Mouse (Mus musculus): ENCODE results near the gene Fas.

The Fas gene

GRCm38 (mm10) chr19:34284383-34284782, 6.1 kb upstream of the Fas start:
- no peak for DNase-seq (ENCODE audit: low spot score)

DNA sequence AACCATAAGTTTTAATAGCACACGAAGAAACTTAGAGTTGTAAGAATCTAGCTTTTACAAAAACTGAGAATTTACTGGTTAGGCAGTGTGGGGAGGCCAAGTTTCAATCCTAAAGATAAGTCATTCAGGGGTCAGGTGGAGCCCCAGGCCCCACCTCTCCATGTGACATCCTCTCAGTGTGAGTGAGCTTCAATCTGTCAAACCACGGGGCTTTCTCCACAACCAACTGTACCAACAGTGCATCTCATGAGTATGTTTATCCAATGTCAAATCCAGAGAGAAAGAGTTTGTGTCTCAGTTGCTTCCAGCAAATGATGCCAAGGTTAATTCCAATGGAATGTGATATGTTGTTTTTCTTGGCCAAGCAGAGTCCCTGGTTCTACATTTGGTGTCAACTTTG, 5.6 kb upstream of the Fas start:
- no peak for DNase-seq (ENCODE audit: low spot score)

DNA sequence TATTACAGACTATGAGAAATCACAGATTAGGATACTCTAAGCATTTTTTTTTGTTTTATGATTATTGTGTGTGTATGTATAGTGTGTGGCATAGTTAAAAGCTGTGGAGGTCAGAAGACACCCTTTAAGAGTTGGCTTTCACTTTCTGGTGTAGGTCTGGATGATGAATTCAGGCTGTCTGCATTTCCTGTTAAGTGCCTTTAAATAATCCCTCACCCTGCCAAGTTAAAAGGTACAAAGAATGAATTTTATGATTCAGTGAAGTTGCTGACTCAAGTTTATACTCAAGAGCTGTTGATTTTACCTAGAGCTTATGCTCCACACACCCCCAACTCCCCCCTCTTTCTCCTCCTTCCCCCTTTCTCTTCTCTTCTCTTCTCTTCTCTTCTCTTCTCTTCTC, 3.2 kb upstream of the Fas start:
- DNase-seq (ENCODE audit: low spot score): no peak

DNA sequence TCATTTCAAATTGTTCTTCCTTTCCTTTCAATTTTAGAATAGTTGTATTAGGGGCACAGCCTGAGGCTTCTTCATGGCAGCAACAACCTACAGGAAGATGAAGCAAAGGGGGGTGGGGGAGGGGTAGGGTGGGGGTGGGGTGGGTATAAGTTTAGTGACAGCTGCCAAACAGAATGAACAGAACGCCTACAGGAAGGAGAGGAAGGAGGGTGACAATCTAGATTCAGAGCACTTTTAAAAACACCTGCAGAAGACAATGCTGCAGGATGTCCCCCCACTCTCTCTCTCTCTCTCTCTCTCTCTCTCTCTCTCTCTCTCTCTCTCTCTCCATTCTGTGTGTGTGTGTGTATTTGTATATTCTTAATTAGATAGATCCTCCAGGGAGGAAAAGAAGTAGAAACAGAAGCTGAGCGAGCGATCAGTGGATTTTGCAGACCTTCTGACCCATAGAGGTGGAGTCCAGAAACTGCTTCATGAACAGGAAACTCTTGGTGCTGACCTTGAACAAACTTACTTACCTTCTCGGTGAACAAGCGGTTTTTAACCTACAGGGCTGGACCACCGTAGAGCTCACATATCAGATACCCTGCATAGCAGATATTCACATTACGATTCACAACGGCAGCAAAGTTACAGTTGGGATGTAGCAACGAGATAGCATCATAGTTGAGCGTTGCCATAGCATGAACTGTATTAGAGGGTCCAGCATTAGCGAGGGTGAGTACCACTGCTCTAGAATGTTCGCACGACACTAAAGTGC, 2.6 kb upstream of the Fas start:
- DNase-seq (ENCODE audit: low spot score): no peak

DNA sequence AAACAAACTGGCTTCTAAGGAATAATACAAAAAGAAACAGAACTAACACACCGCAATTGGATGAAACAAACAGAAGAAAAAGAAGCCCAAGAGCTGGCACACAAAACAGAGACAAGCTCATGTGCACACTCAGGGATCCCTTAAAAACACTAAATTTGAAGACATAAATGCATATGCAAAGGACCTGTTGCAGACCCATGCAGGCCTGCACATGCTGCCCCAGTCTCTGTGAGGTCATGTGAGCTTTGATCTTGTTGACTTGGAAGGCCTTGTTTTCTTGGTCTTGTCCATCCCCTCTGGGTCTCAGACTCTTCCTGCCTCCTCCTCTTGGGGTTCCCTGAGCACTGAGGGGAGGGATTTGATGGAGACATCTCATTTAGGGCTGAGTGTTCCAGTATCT, 1.8 kb upstream of the Fas start:
- DNase-seq (ENCODE audit: low spot score): no peak

GRCm38 (mm10) chr19:34290872-34291341, 441 bp downstream of the Fas start:
- no peak for DNase-seq (ENCODE audit: low spot score)

DNA sequence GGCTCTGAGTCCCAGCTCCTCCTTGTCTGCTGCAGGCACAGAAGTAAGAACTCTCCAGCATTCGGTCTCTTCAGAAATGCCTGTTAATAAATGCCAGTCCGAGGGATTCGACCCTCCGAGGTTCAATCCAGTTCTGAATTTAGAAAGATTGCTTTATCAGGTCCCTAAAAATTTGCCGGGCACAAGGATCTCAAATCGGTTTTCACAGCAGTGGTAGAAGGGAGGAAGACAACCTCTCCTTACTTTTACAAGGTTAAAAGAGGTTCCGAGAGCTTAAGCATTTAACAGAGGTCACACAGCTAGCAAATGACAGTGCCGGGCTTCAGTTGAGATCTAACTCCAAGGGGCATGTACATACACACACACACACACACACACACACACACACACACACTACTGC, 913 bp downstream of the Fas start:
- no peak for DNase-seq (ENCODE audit: low spot score)

GRCm38 (mm10) chr19:34291956-34292355, 1.5 kb downstream of the Fas start:
- DNase-seq (ENCODE audit: low spot score): no peak

- DNase-seq (ENCODE audit: low spot score): no peak
Measured at GRCm38 (mm10) chr19:34292701-34293100, 2.2 kb downstream of the Fas start.

DNA sequence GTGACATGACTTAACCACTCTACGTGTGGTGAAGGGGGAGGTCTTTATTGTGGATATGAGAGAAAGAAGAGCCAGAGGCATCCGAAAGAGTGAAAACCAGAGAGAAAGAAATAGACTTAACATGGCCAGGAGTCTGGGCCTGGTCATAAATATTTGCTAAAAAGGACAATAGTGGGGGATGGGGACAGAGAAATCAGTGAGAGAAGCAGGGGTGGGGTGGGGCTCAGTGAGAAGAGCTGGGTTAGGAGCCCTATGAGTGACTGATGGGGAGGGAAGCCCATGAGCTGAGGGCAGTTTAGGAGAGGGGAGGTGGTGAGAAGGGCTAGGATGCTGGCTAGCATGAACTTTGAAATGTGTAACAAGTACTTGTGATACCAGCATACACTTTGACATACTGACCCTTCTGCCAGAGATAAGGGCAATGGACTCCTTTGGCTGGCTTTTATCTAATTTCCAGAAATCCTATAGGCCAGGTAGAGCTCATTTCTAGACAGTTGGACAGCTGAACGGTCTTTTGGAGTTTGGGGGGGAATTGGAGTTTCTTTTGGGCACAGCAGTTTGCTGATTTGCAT, 3.0 kb downstream of the Fas start:
- no peak for DNase-seq (ENCODE audit: low spot score)

- no peak for DNase-seq (ENCODE audit: low spot score)
Measured at GRCm38 (mm10) chr19:34295442-34295841, 5.0 kb downstream of the Fas start.

DNA sequence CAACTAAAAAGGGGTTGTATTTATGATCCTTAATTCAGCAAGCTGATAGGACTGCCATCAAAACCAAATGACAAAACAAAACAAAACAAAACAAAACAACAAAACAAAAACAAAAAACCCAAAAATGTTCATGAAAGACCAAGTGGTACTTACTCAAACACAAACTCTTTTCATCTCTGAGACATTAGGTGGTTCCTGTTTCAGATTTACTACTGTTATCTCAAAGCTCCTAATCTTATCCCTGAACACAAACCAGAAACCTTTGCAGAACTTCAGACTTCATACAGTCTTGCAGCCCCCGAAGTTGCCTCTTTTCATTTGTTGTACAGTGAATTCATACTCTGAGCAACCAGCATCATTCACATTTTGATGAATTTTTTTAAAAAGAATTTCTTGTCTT, 8.1 kb downstream of the Fas start:
- no peak for DNase-seq (ENCODE audit: low spot score)

GRCm38 (mm10) chr19:34299229-34299628, 8.8 kb downstream of the Fas start:
- no peak for DNase-seq (ENCODE audit: low spot score)

DNA sequence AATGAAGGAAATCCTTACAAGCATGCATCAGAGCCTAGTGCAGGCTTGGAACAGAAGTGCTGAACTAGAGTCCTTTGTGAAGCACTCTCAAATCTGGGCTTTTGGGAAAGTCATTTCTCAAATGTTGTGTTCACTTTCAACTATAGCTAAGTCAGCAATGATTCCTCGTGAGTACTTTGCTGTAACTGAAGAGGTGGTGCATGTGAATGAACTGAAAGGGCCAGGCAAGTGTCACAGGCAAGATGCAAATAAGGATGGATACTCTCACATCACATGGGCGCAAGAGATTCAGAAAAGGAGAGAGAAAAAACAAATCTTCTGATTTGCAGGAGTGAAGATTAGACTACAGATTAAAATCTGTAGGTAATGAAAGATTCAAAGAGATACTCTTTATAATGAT, 10.0 kb downstream of the Fas start:
- no peak for DNase-seq (ENCODE audit: low spot score)

DNA sequence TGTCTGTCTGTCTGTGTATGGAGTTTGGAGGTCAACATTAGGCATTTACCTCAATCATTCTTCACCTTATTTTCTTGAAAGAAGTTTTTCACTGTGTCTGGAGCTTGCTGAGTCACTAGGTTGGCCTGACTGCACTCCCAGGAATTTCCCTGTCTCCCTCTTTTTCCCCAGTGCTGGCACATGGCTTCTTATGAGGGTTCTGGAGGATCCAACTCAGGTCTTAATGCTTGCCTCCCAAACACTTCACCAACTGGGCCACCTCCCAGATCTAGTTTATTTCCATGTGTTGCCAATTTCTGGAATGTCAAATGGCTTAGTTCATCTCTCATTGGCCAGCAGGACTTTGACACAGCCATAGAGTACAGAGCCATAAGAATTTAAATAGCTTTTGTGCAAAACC, 14.5 kb downstream of the Fas start:
- DNase-seq (ENCODE audit: low spot score): no peak

GRCm38 (mm10) chr19:34306794-34307193, 16.3 kb downstream of the Fas start:
- no peak for DNase-seq (ENCODE audit: low spot score)

DNA sequence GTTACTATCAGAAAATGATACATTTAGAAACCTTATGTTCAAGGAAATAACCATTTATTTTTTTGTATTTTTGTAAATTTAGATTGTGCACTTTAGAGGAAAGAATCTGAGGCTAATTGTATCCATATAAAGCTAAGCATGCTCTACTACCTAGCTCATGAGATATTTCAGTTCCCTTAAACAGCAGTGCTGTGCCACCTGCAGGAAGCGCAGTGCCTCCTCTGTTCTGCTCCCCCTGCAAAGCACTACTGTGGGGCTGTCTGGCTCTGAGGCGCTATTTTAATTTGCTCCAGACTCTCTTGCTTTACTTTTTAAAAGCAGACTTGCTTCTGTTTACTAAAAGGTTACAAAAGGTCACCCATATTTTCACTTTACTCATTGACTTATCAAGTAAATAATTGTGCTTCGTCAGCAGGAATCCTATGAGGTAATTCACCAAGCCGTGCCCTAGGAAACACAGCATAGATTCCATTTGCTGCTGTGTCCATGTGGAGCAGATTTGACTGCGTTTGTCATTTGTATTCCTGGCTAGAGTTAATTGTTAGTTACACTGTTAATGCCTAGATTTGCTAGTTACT, 21.8 kb downstream of the Fas start:
- no peak for DNase-seq (ENCODE audit: low spot score)

DNA sequence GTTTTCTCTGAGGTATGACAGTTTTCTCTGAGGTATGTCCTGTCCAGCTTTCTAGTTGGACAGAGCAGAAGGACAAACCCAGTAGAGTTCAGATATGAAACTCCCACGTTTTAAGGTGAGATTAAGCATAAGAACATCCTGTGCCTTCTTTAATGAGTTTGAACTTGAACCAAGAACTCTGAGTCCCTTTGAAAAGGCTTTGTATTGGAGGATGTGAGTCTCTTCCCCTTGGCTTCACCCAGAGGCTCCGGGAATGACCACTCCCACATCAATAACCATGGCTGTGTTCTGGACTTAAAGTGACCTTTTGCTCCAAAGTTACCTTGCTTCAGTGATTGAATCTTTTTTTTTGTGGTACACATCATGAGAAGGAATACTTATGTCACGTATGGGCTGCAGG, 37.6 kb downstream of the Fas start:
- no peak for DNase-seq (ENCODE audit: low spot score)

DNA sequence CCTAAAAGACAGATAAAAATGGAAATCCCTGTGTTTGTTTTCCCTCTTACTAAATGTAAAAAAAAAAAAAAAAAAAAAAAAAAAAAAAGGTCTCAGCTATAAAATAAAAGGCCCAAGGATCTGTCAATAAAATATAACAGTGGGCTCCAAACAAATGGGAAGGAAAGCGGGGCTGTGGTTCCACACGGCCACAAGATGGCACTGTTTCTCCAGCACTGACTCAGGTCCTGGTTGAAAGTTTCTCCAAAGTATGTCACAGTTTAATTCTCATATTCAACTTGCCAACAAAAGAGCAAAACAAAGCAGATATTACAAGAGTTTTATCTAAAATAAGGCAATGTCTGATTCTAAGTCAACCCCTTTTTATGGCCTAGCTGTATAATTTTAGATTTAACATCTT, 43.8 kb downstream of the Fas start:
- DNase-seq (ENCODE audit: low spot score): peak; percentile 16

GRCm38 (mm10) chr19:34344702-34345101, 54.2 kb downstream of the Fas start:
- DNase-seq (ENCODE audit: low spot score): no peak

GRCm38 (mm10) chr19:34345616-34346267, 55.3 kb downstream of the Fas start:
- no peak for DNase-seq (ENCODE audit: low spot score)

DNA sequence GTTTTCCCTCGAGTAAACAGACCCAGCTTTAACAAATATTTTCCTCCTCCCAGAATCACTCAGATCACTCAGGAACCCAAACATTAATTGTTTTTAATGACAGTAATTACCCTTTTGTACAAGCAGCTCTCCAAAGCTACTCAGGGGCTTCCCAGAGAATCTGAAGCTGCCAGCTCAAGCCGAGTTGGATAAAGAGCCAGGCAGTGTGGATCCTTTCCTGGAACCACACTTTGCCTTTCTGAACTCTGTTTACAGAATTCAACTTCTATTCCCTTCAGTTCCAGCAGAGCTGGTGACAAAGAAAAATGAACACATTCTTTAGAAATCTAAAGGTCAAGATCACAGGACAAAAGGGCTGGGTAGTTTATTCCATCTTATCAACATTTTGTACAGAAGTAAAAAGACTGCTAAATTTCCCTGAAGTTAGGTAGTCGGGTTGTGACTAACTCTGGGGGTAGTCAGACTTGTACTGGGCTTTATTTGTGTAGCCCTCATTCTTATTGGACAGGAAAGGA, 62.9 kb downstream of the Fas start:
- no peak for DNase-seq (ENCODE audit: low spot score)

- DNase-seq (ENCODE audit: low spot score): no peak
Measured at GRCm38 (mm10) chr19:34362639-34363038, 72.2 kb downstream of the Fas start.

Measured in ovary, adult 18-20 months (tissue).